Mouse (Mus musculus): ENCODE results near the gene Klk4. TPM values are rescaled to one million over a fixed set of nuclear protein-coding genes. Genes with fewer than 3 reads are reported as not detected.

Gene Klk4
- total RNA-seq, 2 experiments from 2014 or later: not detected

- DNase-seq (ENCODE audit: low spot score in 2 of 2): peak; percentile 66 to 74
These were observed 38.8 kb downstream of the Klk4 start for GRCm38 (mm10) chr7:43919559-43920451.

DNA sequence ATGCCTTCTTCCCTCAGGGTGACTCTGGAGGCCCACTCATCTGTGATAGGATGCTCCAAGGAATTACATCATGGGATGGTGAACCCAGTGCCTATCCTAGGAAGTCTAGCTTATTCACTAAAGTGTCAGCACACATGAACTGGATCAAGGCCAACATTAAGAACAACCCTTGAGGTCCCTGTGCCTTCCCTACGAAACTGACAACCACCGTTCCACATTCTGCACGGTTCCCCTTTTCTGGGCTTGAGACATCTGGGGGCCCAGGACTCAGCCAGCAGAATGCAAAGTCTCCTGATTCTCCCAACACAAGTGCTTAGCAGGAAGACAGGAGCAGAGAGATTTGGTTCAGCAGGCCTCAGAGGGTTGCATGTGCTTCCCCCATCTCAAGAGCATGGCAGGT lies 39.6 kb downstream of the Klk4 start:
- DNase-seq (ENCODE audit: low spot score in 2 of 2): no peak

GRCm38 (mm10) chr7:43921087-43921486 lies 40.1 kb downstream of the Klk4 start:
- DNase-seq (ENCODE audit: low spot score in 2 of 2): no peak

GRCm38 (mm10) chr7:43921941-43922340 lies 41.0 kb downstream of the Klk4 start:
- no peak for DNase-seq (ENCODE audit: low spot score in 2 of 2)

DNA sequence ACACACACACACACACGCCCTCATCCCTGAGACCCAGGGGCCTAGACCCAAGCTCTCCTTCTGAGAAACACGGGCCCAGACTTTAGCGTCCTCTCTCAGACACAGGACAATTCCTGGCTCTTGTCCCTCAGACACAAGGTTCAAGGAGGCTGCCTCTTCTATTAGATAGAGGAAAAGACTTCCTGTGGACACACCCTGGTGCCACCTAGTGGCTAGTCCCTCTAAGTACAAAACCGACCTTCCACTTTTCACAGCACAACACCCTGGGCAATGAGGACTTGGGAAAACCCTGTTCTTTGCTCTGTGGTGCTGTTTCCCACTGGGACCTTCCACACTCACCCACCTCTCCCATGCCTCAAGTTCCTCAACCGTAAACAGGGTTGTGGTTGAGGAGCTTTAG lies 45.0 kb downstream of the Klk4 start:
- no peak for DNase-seq (ENCODE audit: low spot score in 2 of 2)

DNA sequence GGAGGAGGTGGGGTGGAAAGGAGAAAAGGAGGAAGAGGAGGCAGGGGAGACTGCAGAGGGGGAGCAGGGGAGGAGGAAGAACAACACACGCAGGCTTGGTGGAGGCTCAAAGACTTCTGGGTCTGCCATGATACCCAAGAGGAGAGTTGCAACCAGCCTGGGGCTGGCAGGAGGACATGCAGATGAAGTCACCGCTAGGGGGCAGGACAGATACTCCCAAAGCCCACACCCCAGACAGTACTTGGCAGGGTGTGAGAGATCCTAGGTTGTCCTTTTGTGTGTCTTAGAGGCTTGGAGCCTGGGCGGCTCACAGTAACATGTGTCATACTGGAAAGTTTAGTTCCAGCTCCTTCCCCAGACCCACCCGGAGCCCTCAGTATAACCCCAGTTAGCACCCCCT lies 47.6 kb downstream of the Klk4 start:
- DNase-seq (ENCODE audit: low spot score in 2 of 2): no peak

- no peak for DNase-seq (ENCODE audit: low spot score in 2 of 2)
These were observed 51.4 kb downstream of the Klk4 start for GRCm38 (mm10) chr7:43932337-43932736.

DNA sequence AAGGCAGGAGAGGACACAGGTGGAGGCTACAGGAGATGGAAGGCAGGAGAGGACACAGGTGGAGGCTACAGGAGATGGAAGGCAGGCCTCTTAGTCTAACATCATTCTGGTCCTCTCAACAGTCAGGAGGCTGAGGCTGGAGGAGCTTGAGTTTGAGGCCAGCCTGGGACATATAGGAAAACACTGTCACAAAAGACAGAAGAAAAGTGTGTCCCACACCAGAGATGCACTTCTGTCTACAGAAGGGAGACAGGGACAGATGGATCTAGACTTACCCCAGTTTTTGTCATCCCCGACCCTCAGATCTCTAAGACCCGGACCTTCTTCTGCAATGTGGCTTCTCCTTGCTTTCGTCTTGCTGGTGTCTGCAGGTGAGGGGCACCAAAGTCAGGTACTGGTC lies 52.5 kb downstream of the Klk4 start, which contains the start of gene Klk15:
Gene Klk15 (plus strand): TSS at position 301 of the 400 bp plus-strand sequence.
- no peak for DNase-seq (ENCODE audit: low spot score in 2 of 2)

DNA sequence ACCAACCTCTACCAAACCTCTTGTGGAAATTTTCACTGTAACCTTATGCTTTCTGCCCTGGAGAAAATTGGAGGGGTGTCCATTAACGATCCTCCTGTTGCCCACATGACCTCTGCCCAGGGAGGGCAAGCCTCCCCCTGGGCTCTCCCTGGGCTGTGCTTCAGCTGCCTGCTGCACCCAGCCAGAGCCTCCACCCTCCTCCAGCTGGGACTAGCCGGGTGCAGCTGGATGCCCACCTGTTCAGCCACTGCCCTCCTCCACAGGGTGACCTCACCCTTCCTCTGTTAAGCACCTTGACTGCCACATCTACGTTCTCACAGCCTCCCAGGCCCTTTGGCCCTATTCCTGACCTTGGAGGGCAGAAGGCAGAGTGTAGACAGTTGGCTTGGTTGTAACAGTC lies 53.8 kb downstream of the Klk4 start:
- DNase-seq (ENCODE audit: low spot score in 2 of 2): no peak

Other genes with a start within 250 kb of the Klk4 start
- gene Ceacam18, start 246.5 kb upstream of the Klk4 start, total RNA-seq (2021): under 1 TPM in 1 of 2 experiments, not detected in 1; 0.16 TPM
- gene Siglece, start 221.0 kb upstream of the Klk4 start, total RNA-seq (2021): 1 to 10 TPM in 1 of 2 experiments, under 1 TPM in 1; 0.71 to 1.0 TPM
- 10 to 100 TPM; 15.0 to 15.2 TPM for gene Ctu1, start 209.1 kb upstream of the Klk4 start, total RNA-seq (2021)
- gene Klk14, start 190.7 kb upstream of the Klk4 start, total RNA-seq (2021): under 1 TPM in 1 of 2 experiments, not detected in 1; 0.27 TPM
- gene Klk13, start 168.6 kb upstream of the Klk4 start, total RNA-seq (2021): not detected
- not detected for gene Klk12, start 112.3 kb upstream of the Klk4 start, total RNA-seq (2021)
- not detected for gene Klk11, start 106.6 kb upstream of the Klk4 start, total RNA-seq (2021)
- under 1 TPM; 0.31 to 0.43 TPM for gene Klk10, start 100.1 kb upstream of the Klk4 start, total RNA-seq (2021)
- not detected for gene Klk9, start 89.3 kb upstream of the Klk4 start, total RNA-seq (2021)
- 10 to 100 TPM; 23.5 to 25.0 TPM for gene Klk8, start 83.6 kb upstream of the Klk4 start, total RNA-seq (2021)
- gene Klk7, start 69.9 kb upstream of the Klk4 start, total RNA-seq (2021): under 1 TPM; 0.29 to 0.62 TPM
- gene Klk6, start 56.7 kb upstream of the Klk4 start, total RNA-seq (2021): not detected
- not detected for gene Klk5, start 39.2 kb upstream of the Klk4 start, total RNA-seq (2021)
- not detected for gene Klk15, start 52.6 kb downstream of the Klk4 start, total RNA-seq (2021)
- not detected for gene Klk1b8, start 69.5 kb downstream of the Klk4 start, total RNA-seq (2021)
- not detected for gene Klk1b1, start 85.6 kb downstream of the Klk4 start, total RNA-seq (2021)
- gene Klk1b9, start 94.9 kb downstream of the Klk4 start, total RNA-seq (2021): not detected
- not detected for gene Klk1b11, start 114.7 kb downstream of the Klk4 start, total RNA-seq (2021)
- gene Klk1b26, start 131.0 kb downstream of the Klk4 start, total RNA-seq (2021): not detected
- not detected for gene Klk1b27, start 171.1 kb downstream of the Klk4 start, total RNA-seq (2021)
- not detected for gene Klk1b21, start 221.2 kb downstream of the Klk4 start, total RNA-seq (2021)
- not detected for gene Klk1b22, start 231.5 kb downstream of the Klk4 start, total RNA-seq (2021)

All from layer of hippocampus, postnatal 10 days (tissue).